Mouse (Mus musculus) kidney, adult 2 months (tissue): ENCODE data around the gene Snrpc. TPM values are rescaled to one million over a fixed set of nuclear protein-coding genes. Genes with fewer than 3 reads are reported as not detected.

Source experiments
- DNase-seq: peaks from one replicate; pipeline ENCODE4 v3.0.0; 2021
- H3K27ac ChIP-seq: fragments of 200-500 bp; 2 replicates; pipeline ENCODE4 v1.5.1; 2012; ENCODE audit warnings: low read depth, low read length, control low read depth, inconsistent platforms; ENCODE audit not compliant: insufficient read depth
- H3K27me3 ChIP-seq: fragments of 200-500 bp; replicated peaks from 2 replicates; pipeline ENCODE4 v1.6.1; 2012; ENCODE audit warnings: mild to moderate bottlenecking, moderate library complexity, low read length, inconsistent platforms; ENCODE audit not compliant: control insufficient read depth, insufficient read depth
- H3K36me3 ChIP-seq: fragments of 200-500 bp; 2 replicates; pipeline ENCODE4 v1.6.1; 2012; ENCODE audit warnings: mild to moderate bottlenecking, moderate library complexity, low read length, inconsistent platforms; ENCODE audit not compliant: control insufficient read depth, insufficient read depth
- H3K4me1 ChIP-seq: fragments of 200-500 bp; 2 replicates; pipeline ENCODE4 v1.6.1; 2011; ENCODE audit warnings: low read length; ENCODE audit not compliant: control insufficient read depth, insufficient read depth
- H3K4me3 ChIP-seq: fragments of 200-500 bp; 2 replicates; pipeline ENCODE4 v1.5.1; 2011; ENCODE audit warnings: mild to moderate bottlenecking, low read depth, low read length, control low read depth; ENCODE audit not compliant: insufficient read depth
- CTCF ChIP-seq: fragments of 200-500 bp; conservative IDR thresholded peaks from 2 replicates; pipeline ENCODE4 v1.5.1; 2011; ENCODE audit warnings: low read depth, mild to moderate bottlenecking, control low read depth, low read length, moderate library complexity, mixed read lengths; ENCODE audit not compliant: insufficient read depth, insufficient read length
- POLR2A ChIP-seq: fragments of 200-500 bp; IDR thresholded peaks from one replicate; pipeline ENCODE4 v1.6.1; 2011; ENCODE audit warnings: low read depth, low read length, control low read depth
- WGBS: fragments of 180-500 bp; shearing (Covaris S2); methylation state at CpG from one replicate; pipeline ENCODE4 v1.1.7; 2018; 5-methylcytosine and 5-hydroxymethylcytosine counted together
- polyA plus RNA-seq: library from polyadenylated mRNA; depleted of rRNA; stranded (reverse); fragments of >200 nt; gene quantifications from 2 replicates; pipeline ENCODE4 v1.2.3, GENCODE M21; 2012

The Snrpc gene
- polyA plus RNA-seq, 1 experiment: 55.8 TPM

DNA sequence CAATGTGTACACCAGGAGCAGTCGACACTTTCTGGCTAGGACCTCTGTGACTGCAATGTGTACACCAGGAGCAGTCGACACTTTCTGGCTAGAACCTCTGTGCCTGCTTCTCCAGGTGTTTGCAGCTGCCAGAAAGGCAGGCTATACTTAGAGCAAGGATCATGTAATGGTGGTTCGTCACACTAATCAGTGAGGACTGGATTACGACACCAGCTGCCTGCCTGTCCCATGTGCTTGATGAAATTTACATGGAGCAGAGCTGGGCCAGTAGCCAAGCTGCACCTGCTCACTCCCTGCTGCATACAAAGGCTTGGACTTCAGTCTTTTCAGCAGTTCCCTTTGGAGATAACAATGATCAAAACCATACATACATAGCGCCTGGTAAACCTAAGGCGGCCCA lies 41.2 kb upstream of the Snrpc start:
- TF ChIP-seq CTCF (no peak), POLR2A (no peak)
- peak; percentile 64 for DNase-seq
- Histone ChIP-seq H3K27ac (no peak overlapping the region), H3K27me3 (no peaks in the 10 kb centered on the region), H3K4me1 (peaks cover 38% of the 10 kb centered on the region), H3K36me3 (no peaks in the 10 kb centered on the region), H3K4me3 (no peak overlapping the region)
- WGBS: 47% methylated on average over 6 of the region's 6 CpGs

DNA sequence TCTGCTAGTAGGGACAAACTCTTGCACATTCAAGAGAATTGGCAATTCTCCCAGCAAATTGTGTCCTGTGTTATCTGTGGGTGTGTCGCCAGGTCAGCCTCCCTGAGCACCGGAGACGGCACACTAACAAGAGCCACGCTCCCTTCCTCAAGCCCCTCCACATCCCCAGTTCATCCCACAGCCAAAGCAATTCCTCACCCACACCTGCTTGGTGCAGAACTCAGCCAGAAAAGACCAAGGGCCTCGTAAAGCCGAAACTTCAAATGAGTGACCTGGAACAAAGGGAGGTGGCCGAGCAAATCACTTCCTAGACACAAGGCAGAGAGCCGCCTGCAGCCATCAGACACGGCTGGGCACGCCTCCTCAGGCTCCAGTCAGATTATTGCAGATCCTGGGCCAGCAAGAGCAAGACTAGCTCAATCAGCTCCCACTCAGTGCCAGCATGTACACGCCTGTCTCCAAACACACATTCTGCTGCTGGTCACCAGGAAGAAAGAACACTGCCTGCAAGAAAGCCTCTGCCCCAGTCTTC lies 40.5 kb upstream of the Snrpc start:
- peak; percentile 72 for DNase-seq
- TF ChIP-seq POLR2A: no peak
- no peak for TF ChIP-seq CTCF
- Histone ChIP-seq H3K27me3 (no peaks in the 10 kb centered on the region), H3K4me1 (peaks cover 38% of the 10 kb centered on the region), H3K36me3 (no peaks in the 10 kb centered on the region), H3K27ac (peak overlapping the region; percentile 48; the same call in 1 of the 2 replicates), H3K4me3 (no peak overlapping the region; the same call in 1 of the 2 replicates)
- WGBS: 9% methylated on average over 11 of the region's 11 CpGs

DNA sequence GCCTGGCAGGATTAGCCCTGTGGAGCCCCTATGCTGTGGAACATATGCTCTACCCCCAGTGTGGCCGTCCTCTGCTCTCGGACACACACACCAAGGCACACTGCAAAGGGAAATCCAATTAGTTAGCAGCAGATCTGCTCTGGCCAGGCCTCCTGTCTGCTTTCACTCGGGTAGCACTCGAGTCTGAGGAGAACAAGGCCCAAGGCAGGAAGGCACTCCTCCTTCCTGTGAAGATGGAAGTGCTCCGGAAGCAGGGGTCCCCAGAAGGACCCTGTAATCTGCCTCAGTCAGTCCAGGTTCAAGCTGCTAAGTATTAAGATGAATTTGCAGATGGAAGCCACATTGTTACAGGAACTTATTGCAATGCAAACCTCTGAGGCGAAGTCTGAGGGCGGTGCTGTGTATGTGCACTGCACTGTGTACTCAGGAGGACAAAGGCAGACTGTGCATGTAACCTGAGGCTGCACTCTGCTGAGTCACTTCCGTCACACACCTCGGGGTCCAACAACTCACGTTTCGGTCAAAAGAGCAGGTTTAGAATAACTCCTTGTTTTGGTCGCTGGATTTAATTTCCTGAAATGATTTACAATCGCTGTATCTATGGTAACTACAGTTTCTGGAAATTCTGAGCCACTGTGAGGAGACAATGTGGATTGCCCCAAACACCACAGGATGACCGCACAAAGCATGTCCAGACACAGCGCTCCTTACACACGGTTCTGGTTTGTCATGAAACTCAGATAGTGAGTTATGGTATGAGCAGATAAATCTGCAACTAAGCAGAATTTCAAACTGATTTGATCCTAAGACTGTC lies 38.0 kb upstream of the Snrpc start:
- DNase-seq: peak; percentile 78
- Histone ChIP-seq H3K4me1 (peaks cover 38% of the 10 kb centered on the region), H3K36me3 (no peaks in the 10 kb centered on the region), H3K27ac (peak overlapping the region; percentile 54), H3K4me3 (no peak overlapping the region), H3K27me3 (no peaks in the 10 kb centered on the region)
- WGBS: 17% methylated on average over 16 of the region's 16 CpGs
- TF ChIP-seq POLR2A (no peak), CTCF (no peak)

DNA sequence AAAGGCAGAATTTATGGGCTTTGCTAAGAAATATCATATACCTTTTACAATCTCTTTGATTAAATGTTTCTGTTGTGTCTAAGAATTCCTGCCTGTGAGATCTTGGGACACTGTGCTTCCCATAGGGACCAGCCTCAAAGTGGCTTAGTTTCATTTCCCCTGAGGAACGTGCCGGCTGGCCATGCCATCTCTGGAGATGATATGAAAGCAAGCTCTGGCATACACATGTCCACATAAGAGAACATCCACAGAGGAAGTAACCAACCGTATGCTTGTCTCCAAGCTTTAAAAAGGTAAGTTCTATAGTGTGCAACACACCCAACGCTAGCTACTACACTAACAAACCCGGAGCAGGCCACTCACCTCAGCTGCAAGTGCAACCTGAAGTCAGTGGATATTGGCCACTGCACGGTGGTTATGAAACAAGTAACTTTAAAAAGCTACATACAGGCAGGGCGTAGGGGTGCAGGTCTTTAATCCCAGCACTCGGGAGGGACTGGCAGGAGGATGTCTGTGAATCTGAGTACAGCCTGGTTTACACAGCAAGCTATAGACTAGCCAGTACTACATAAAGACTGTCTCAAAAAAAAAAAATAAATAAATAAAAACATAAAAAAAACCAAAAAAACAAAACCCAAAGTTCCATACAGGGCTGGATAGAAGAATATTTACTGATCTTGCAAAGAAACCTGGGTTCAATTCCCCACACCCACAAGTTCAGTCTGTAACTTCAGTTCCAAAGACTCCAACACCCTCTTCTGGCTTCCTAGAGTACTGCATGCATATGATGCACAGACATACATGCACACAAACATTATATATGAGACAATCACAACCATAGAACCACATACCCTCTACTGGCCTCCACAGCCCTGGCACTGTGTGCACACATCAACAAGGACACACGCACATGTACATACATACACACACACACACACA lies 37.0 kb upstream of the Snrpc start:
- TF ChIP-seq CTCF (0 out of 2 replicates have a peak, but pooled peaks have one; percentile 2), POLR2A (no peak)
- Histone ChIP-seq H3K4me3 (no peak overlapping the region), H3K4me1 (peaks cover 42% of the 10 kb centered on the region), H3K27me3 (no peaks in the 10 kb centered on the region), H3K27ac (peak overlapping the region; percentile 27; the same call in 1 of the 2 replicates), H3K36me3 (no peaks in the 10 kb centered on the region)
- WGBS: 54% methylated on average over 9 of the region's 9 CpGs
- DNase-seq: peak; percentile 48

DNA sequence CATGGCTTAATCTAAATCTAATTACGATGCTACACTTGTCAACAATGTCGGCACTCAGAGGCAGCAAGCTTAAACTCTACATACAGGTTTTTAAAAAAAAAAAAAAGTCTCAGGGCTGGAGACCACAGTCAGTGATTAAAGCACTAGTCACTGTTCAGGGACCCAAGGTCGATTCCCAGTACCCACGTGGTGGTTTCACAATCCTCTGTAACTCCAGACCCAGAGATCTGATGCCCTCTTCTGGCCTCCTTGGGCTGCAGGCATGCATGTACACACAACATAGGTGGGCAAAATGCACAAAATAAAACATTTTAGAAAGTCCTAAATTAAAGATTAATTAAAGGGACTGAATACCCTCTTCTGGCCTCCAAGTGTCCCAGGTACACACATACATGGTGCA lies 34.2 kb upstream of the Snrpc start:
- TF ChIP-seq CTCF (no peak; the same call in 1 of the 2 replicates), POLR2A (no peak)
- peaks cover 36% of the 10 kb centered on the region for H3K4me1 ChIP-seq

DNA sequence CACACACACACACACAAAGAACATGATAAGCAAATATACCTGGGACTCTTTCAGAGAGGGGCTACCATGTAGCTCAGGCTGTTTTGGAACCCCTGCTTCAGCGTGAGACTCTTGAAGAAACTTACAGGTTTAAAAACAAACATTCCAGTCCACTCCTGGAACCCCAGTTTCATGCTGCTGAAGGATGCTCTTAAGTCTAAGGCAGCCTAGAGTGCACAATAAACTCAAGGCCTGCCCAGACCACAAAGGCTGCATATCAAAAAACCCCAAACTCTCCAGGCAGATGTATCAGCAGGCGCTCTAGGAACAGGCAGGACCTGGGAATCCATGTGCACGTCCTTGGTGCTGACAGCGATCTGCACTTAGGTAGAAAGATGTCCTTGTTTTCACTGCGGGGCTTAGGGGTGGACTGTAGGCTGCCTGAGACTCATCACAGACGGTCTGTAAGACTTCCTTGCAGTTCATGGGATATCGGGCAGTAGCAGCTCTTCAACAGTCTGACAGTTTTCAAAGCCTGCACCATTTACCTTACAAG lies 33.7 kb upstream of the Snrpc start:
- no peaks in the 10 kb centered on the region for H3K36me3 ChIP-seq
- WGBS: 91% methylated on average over 7 of the region's 7 CpGs
- peaks cover 36% of the 10 kb centered on the region for H3K4me1 ChIP-seq
- DNase-seq: no peak
- no peak overlapping the region for H3K27ac ChIP-seq
- H3K4me3 ChIP-seq: no peak overlapping the region
- TF ChIP-seq POLR2A: no peak
- TF ChIP-seq CTCF: no peak
- no peaks in the 10 kb centered on the region for H3K27me3 ChIP-seq

More for the DNA sequence above, 34.2 kb upstream of the Snrpc start:
- no peaks in the 10 kb centered on the region for H3K27me3 ChIP-seq
- no peak for DNase-seq
- H3K36me3 ChIP-seq: no peaks in the 10 kb centered on the region
- H3K27ac ChIP-seq: no peak overlapping the region
- H3K4me3 ChIP-seq: no peak overlapping the region
- WGBS: 78% methylated on average over 4 of the region's 4 CpGs
